Mouse (Mus musculus) embryonic facial prominence, embryonic 14.5 days (tissue): ENCODE measurements around the gene Ap3s2. TPM values are rescaled to one million over a fixed set of nuclear protein-coding genes. Genes with fewer than 3 reads are reported as not detected.
A peak's percentile ranks its signal among the peaks of the same experiment; 100 is the strongest.

Experiments used
- ATAC-seq: fragments of 200-750 bp; cut with Nextera tagmentation; 2 replicates; pipeline ENCODE4 v1.8.0; 2017; ENCODE audit warnings: low read depth, moderate number of reproducible peaks, moderate TSS enrichment
- DNase-seq: peaks from one replicate; pipeline ENCODE4 v3.0.0-alpha.2; 2015; ENCODE audit warnings: low spot score
- H3K27ac ChIP-seq: fragments of 300-500 bp; sonication (generic); replicated peaks from 2 replicates; pipeline ENCODE4 v1.5.1; 2014; ENCODE audit warnings: low read depth, mild to moderate bottlenecking, low read length, moderate library complexity
- H3K27me3 ChIP-seq: fragments of 300-500 bp; sonication (generic); replicated peaks from 2 replicates; pipeline ENCODE4 v1.6.1; 2014; ENCODE audit warnings: low read length; ENCODE audit not compliant: control insufficient read depth, insufficient read depth
- H3K36me3 ChIP-seq: fragments of 300-500 bp; sonication (generic); 2 replicates; pipeline ENCODE4 v1.6.1; 2014; ENCODE audit warnings: low read length, mixed read lengths; ENCODE audit not compliant: control insufficient read depth, insufficient read depth
- H3K4me1 ChIP-seq: fragments of 300-500 bp; sonication (generic); 2 replicates; pipeline ENCODE4 v1.6.1; 2014; ENCODE audit warnings: antibody characterized with exemption, low read length; ENCODE audit not compliant: control insufficient read depth, insufficient read depth
- H3K4me2 ChIP-seq: fragments of 300-500 bp; sonication (generic); 2 replicates; pipeline ENCODE4 v1.6.1; 2014; ENCODE audit warnings: low read depth, mild to moderate bottlenecking, low read length, moderate library complexity, mixed read lengths
- H3K4me3 ChIP-seq: fragments of 300-500 bp; sonication (generic); 2 replicates; pipeline ENCODE4 v1.5.1; 2014; ENCODE audit warnings: low read depth, mild to moderate bottlenecking, low read length
- H3K9ac ChIP-seq: fragments of 300-500 bp; sonication (generic); 2 replicates; pipeline ENCODE4 v1.6.1; 2014; ENCODE audit warnings: low read depth, mild to moderate bottlenecking, low read length, moderate library complexity, mixed read lengths
- H3K9me3 ChIP-seq: fragments of 300-500 bp; sonication (generic); 2 replicates; pipeline ENCODE4 v1.6.1; 2016; ENCODE audit warnings: low read length; ENCODE audit not compliant: control insufficient read depth
- WGBS: fragments of 180-500 bp; shearing (Covaris S2); extraction: QIAGEN DNeasy Blood & Tissue Kit; methylation state at CpG from one replicate; pipeline ENCODE4 v1.1.7; 2014; 5-methylcytosine and 5-hydroxymethylcytosine counted together
- polyA plus RNA-seq: library from polyadenylated mRNA; unstranded; fragments of >200 nt; fragmentation: Nextera tagmentation; extraction: Ambion mirVana; gene quantifications from 2 replicates; pipeline ENCODE4 v1.2.1, GENCODE M21; 2014

The Ap3s2 gene
- polyA plus RNA-seq, 1 experiment from 2014 or later: 31.9 TPM

DNA sequence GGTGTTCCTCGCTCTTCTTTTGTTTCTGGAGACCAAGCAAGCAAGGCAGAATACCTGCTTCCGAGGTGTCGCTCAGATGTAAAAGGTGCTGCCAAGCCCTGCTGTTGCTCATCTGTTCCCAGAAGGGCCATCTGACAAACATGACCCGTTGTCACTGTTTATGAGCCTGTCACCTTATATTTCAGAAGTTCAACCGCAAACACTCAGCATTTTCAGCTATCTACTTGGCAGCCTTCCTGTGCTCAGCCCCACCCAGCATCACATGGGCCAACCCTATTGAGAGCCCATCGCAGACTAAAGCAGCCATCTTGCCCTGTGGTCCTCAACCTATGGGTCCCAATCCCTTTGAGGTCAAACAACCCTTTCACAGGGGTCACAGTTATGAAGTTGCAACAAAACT lies 19.7 kb downstream of the Ap3s2 start:
- DNase-seq: no peak
- H3K27ac ChIP-seq: no peak overlapping the region
- peaks cover 49% of the 10 kb centered on the region for H3K36me3 ChIP-seq
- H3K9me3 ChIP-seq: no peaks in the 10 kb centered on the region
- H3K4me3 ChIP-seq: no peak overlapping the region
- no peaks in the 10 kb centered on the region for H3K4me1 ChIP-seq
- WGBS: 93% methylated on average over 6 of the region's 6 CpGs
- ATAC-seq: no peak
- H3K9ac ChIP-seq: no peak overlapping the region
- H3K4me2 ChIP-seq: no peak overlapping the region
- no peaks in the 10 kb centered on the region for H3K27me3 ChIP-seq

DNA sequence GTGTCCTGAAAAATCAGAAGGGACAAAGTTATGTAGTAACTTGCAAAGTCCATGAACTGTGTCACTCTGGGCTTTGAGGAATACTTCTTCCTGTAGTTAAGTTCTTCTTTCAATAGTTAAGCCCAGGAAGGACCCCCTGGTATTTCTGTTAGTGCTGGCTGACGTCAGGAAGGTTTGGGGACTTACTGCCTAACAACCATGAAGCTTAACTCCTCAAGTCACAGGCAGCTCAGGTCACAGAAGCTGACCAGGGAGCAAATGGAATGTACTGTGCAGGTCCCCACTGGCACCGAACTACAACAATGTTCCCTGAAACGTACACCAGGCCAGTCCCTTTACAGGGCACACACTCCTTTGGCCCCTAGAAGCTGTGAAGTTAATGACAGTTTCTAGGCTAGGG lies 25.2 kb downstream of the Ap3s2 start:
- H3K27me3 ChIP-seq: no peaks in the 10 kb centered on the region
- no peaks in the 10 kb centered on the region for H3K4me1 ChIP-seq
- H3K4me2 ChIP-seq: no peak overlapping the region
- no peaks in the 10 kb centered on the region for H3K9me3 ChIP-seq
- H3K4me3 ChIP-seq: no peak overlapping the region
- H3K36me3 ChIP-seq: peaks cover 24% of the 10 kb centered on the region; the same call in 1 of the 2 replicates
- no peak overlapping the region for H3K27ac ChIP-seq
- ATAC-seq: no peak
- no peak overlapping the region for H3K9ac ChIP-seq
- no peak for DNase-seq
- WGBS: 66% methylated on average over 3 of the region's 3 CpGs

DNA sequence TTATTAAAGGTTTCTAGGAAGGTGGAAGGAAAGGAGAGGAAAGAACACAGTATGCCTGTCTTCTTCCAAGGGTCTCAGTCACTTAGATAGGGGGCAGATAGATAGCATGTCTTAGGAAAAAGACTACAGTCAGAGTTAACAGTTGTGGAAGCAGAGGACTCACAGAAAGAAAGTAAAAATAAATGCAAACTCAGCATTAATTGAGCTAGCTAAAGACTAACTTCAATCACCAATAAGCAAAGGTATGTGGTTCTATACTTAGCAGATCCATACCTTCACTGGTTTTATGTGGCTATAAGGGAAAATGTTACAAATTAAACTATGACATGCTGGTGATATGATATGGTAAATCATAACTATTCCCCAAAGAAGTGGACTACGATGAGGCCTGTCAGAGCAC lies 25.7 kb downstream of the Ap3s2 start:
- Histone ChIP-seq H3K9ac (no peak overlapping the region), H3K4me3 (no peak overlapping the region), H3K36me3 (peaks cover 20% of the 10 kb centered on the region; the same call in 1 of the 2 replicates), H3K9me3 (no peaks in the 10 kb centered on the region), H3K27me3 (no peaks in the 10 kb centered on the region), H3K4me2 (no peak overlapping the region), H3K4me1 (no peaks in the 10 kb centered on the region), H3K27ac (no peak overlapping the region)
- 91% methylated on average over 1 of the region's 1 CpGs for WGBS
- ATAC-seq (no peak), DNase-seq (no peak)

DNA sequence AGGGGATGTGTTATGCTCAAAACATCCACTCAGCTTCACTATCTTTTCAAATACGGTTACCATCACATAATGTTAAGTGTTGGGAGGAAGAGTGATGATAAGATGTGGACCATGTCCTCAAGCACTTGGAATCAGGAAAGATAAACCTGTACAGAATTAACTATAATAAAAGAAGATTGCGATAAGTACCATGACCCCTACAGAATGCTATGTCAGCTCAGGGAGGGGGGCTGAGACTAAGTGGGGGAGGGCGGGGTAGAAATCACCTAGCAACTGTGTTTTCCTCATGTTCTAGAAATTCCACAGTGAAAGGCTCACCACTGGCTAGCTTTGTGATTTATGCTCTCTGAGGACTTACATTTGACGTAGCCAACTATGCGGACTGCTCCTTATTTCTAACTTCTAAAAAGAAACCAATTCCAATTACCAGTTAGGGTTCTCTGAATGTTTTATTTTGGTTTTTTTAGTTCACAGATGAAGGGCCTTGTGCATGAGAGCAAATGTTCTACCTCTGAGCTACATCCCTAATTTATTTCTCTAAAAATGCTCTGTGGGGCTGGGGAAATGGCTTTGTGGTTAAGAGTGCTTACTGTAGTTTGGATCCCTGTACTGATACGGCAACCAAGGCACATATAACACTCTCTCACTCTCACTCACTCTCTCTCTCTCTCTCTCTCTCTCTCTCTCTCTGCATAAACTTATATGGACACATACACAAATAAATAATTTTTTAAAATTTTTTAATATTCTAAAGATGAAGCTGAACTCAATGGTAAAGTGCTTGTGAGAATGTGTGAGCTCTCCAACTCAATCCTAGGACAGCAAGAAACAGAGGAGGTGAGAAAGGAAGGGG lies 27.6 kb downstream of the Ap3s2 start:
- DNase-seq: peak; percentile 22
- ATAC-seq: no peak
- Histone ChIP-seq H3K27ac (no peak overlapping the region), H3K9me3 (no peaks in the 10 kb centered on the region), H3K4me3 (no peak overlapping the region), H3K9ac (no peak overlapping the region), H3K36me3 (0 out of 2 replicates have a peak, but pooled peaks cover 9% of the 10 kb centered on the region), H3K4me1 (no peaks in the 10 kb centered on the region), H3K27me3 (no peaks in the 10 kb centered on the region), H3K4me2 (no peak overlapping the region)
- WGBS: 80% methylated on average over 6 of the region's 6 CpGs

DNA sequence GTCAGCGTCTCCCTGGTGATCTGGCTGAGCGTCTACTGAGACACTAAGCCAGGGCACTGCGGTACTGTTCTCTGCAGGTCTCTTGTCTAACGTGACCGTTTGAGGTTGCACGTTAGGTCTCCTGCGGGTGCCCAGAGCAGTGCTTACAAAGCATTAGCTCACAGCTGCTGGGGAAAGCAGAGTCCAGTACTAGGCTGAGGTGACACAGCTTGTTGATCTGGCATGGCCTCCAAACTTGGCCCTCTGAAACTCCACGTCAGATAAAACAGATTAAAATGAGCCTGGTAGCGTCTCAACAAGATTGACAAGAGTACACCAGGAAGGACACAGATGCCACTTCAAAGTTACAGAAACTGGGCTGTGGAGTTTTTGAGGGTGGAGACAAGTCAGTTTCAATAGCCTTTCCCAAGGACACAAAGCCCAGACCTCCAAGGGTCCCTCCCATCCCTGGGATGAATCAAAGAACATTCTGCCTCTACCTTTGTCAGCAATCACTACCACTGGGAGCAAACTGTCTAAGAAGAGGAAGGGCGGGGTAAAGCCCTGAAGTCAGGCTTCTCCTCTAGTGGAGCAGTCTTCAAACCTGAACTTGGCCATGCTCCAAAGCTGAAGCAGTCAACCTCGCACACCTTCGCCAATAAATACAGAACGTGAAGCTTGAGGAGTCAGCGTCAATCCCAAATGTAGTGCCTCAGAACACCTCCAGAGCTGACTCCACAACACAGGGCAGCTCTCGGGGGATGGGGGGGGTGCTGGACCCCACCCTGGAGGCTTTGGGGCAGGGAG lies 29.8 kb downstream of the Ap3s2 start:
- Histone ChIP-seq H3K4me3 (no peak overlapping the region), H3K9me3 (no peaks in the 10 kb centered on the region), H3K9ac (no peak overlapping the region), H3K27ac (no peak overlapping the region), H3K4me2 (no peak overlapping the region), H3K4me1 (no peaks in the 10 kb centered on the region), H3K36me3 (0 out of 2 replicates have a peak, but pooled peaks cover 6% of the 10 kb centered on the region), H3K27me3 (no peaks in the 10 kb centered on the region)
- DNase-seq (peak; percentile 22), ATAC-seq (no peak)
- 81% methylated on average over 15 of the region's 15 CpGs for WGBS

DNA sequence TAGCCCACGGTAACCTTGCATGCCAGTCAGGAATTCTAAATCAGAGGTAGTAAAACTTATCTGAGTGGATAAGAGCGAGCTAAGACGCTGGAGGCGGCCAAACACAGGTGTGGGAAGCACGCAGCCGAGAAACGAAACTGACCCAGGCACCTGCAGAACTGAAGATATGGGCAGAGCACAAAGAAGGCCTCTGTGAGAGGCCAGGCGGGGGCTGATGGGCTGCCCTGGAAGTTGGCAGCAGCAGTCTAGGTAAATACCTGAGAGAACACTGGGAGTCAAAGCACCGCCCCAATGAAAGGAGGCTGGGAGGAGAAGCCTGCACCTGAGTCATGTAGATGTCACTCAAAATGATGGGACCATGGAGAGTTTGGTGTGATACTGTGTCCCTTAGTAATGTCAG lies 31.8 kb downstream of the Ap3s2 start:
- H3K9ac ChIP-seq: no peak overlapping the region
- H3K4me1 ChIP-seq: no peaks in the 10 kb centered on the region
- ATAC-seq (no peak), DNase-seq (no peak)
- H3K36me3 ChIP-seq: 0 out of 2 replicates have a peak, but pooled peaks cover 10% of the 10 kb centered on the region
- no peak overlapping the region for H3K27ac ChIP-seq
- H3K27me3 ChIP-seq: no peaks in the 10 kb centered on the region
- no peak overlapping the region for H3K4me3 ChIP-seq
- 88% methylated on average over 9 of the region's 9 CpGs for WGBS
- no peaks in the 10 kb centered on the region for H3K9me3 ChIP-seq
- H3K4me2 ChIP-seq: no peak overlapping the region

DNA sequence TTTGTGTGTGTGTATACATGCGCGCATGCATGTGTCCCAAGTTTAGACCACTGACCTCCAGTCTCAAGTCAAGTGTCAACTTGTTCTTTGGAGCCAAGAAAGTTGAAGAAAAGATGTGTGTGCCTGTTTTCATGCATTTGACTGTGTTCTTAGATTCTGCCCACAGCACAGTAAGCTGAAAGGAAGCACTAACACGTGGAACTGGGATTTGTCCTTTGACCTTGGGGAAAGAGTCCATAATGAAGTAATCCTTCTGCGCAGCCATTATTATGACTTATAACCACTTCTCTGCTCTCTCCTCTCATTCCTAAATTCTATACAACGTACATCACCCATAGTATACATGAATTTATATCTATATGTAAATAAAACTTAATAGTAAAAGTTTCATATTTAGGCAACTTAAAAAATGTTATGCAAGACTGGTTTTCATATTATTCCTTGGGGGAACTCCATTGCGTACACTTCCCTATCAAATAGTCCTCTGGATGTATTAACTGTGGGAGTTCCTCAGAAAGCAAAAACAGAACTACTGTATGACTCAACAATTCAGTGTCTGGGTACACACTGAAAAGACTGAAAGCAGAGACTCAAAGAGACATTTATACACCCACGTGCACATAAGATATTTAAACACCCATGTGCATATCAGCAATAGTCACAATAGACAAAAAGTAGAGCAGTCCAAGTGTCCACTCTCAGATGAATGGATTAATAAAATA lies 36.7 kb downstream of the Ap3s2 start:
- no peaks in the 10 kb centered on the region for H3K9me3 ChIP-seq
- no peaks in the 10 kb centered on the region for H3K4me1 ChIP-seq
- 83% methylated on average over 7 of the region's 7 CpGs for WGBS
- ATAC-seq (no peak), DNase-seq (no peak)
- H3K36me3 ChIP-seq: peaks cover 17% of the 10 kb centered on the region
- H3K27ac ChIP-seq: no peak overlapping the region
- no peak overlapping the region for H3K4me2 ChIP-seq
- H3K4me3 ChIP-seq: no peak overlapping the region
- no peaks in the 10 kb centered on the region for H3K27me3 ChIP-seq
- H3K9ac ChIP-seq: no peak overlapping the region

DNA sequence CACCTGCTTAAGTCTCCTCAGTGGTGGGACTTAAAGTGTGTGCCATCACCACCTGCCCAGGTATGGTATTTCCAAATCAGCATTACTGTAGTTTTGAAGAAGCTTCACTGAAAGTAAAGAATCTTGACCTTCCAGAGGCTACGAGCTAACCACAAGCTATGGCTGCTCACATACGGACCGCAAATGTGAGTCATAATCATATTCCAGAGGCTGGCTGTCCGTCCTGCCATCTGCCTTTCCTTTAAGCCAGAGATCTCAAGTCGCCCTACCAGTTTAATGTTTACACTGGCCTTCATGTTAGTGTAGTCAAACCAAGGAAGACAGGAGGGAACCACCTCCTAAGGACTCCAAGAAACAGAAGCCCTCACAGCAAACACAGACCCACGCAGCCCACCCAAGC lies 38.5 kb downstream of the Ap3s2 start:
- H3K4me3 ChIP-seq: no peak overlapping the region
- H3K36me3 ChIP-seq: peaks cover 17% of the 10 kb centered on the region
- 87% methylated on average over 5 of the region's 6 CpGs for WGBS
- H3K27ac ChIP-seq: no peak overlapping the region
- H3K27me3 ChIP-seq: no peaks in the 10 kb centered on the region
- no peak overlapping the region for H3K9ac ChIP-seq
- H3K9me3 ChIP-seq: no peaks in the 10 kb centered on the region
- H3K4me2 ChIP-seq: no peak overlapping the region
- DNase-seq (no peak), ATAC-seq (no peak)
- H3K4me1 ChIP-seq: no peaks in the 10 kb centered on the region
